Mouse (Mus musculus): ENCODE measurements around the gene Cpeb1. TPM values are rescaled to one million over a fixed set of nuclear protein-coding genes. Genes with fewer than 3 reads are reported as not detected.

The Cpeb1 gene
- total RNA-seq, 2 experiments from 2014 or later = not detected

Other genes with a start within 250 kb of the Cpeb1 start
- 6.3 and 6.5 TPM in 2 replicates for gene Pde8a, start 241.9 kb downstream of the Cpeb1 start, total RNA-seq (2015; ENCODE audit: low replicate concordance)
- 1.5 and 5.9 TPM in 2 replicates for gene Pde8a, start 241.9 kb downstream of the Cpeb1 start, total RNA-seq (2017; ENCODE audit: low replicate concordance)
- 779 and 843 TPM in 2 replicates for gene Rps17, start 110.2 kb downstream of the Cpeb1 start, total RNA-seq (2015; ENCODE audit: low replicate concordance)
- 542 and 565 TPM in 2 replicates for gene Rps17, start 110.2 kb downstream of the Cpeb1 start, total RNA-seq (2017; ENCODE audit: low replicate concordance)
- not detected in 2 replicates for gene Ap3b2, start 38.5 kb upstream of the Cpeb1 start, total RNA-seq (2015; ENCODE audit: low replicate concordance)
- not detected in 2 replicates for gene Ap3b2, start 38.5 kb upstream of the Cpeb1 start, total RNA-seq (2017; ENCODE audit: low replicate concordance)
- not detected in 2 replicates for gene BC048679, start 42.8 kb upstream of the Cpeb1 start, total RNA-seq (2015; ENCODE audit: low replicate concordance)
- gene BC048679, start 42.8 kb upstream of the Cpeb1 start, total RNA-seq (2017; ENCODE audit: low replicate concordance) = not detected in 2 replicates
- 0.84 TPM in 1 of 2 replicates, not detected in the other for gene Fsd2, start 111.5 kb upstream of the Cpeb1 start, total RNA-seq (2015; ENCODE audit: low replicate concordance)
- 0.28 and 0.34 TPM in 2 replicates for gene Fsd2, start 111.5 kb upstream of the Cpeb1 start, total RNA-seq (2017; ENCODE audit: low replicate concordance)
- 19.4 and 22.3 TPM in 2 replicates for gene Whamm, start 115.8 kb upstream of the Cpeb1 start, total RNA-seq (2015; ENCODE audit: low replicate concordance)
- 40.6 and 47.5 TPM in 2 replicates for gene Whamm, start 115.8 kb upstream of the Cpeb1 start, total RNA-seq (2017; ENCODE audit: low replicate concordance)